Mouse (Mus musculus) T-helper 1 cell (primary cell): ENCODE data around the gene Gm49366.
"Not testable (repeated sequence)": the region's sequence is repeated elsewhere in the genome, so short reads cannot be mapped to it uniquely, and the experiment has no call there.

Source experiments
- in situ Hi-C: fragments of 300-600 bp; cut with MboI, MseI; formaldehyde crosslinking; loops from one replicate; pipeline ENCODE4 v1.15.1; 2025; ENCODE audit warnings: high pct_unique_total_duplicates

Gm49366 gene

DNA sequence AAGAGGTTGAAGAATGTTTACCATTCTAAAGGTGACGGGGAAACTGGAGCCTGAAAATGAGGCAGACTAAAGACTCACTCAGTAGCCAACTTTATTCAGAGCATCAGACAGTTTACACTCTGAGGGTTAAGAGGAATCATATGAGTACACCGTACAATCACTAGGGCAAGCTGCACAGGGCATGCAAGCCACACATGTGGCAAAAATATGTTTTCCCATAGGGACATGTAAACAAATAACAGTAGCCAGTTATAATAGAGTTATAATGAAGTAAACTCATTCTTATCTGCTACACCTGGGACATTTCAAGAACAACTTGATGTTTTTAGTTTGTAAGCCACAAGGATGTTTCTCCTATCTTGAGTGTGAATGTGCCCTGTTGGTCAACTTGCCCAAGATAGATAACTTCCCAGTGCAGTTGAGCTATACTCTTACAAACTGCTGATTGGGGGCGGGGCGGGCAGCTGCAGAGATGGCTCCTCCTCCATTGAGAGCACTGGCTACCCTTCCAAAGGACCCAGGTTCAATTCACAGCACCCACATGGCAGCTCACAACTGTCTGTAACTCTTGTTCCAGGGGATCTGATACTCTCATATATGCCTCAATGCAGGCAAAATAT is 38.7 kb downstream of the Gm49366 start:
- in situ Hi-C loops, result no loop called here

DNA sequence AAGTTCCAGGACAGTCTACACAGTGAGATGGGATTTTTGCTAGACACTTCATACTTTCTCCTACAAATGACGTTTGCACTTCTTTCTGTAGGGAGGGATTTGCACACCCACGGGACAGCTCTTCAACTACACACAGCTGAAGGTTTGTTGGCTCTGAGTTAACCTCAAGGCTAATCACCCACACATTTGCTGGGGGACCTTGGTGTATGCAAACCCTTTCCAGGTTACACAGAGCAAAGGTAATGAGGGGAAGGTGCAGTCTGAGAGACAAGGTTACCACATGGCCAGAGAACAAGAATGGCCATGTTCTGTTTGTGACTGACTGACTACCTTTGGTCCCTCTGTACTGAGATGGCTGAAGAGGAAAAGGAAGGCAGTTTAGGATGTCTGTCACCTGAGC is 45.1 kb downstream of the Gm49366 start:
- in situ Hi-C loops, result no loop called here

DNA sequence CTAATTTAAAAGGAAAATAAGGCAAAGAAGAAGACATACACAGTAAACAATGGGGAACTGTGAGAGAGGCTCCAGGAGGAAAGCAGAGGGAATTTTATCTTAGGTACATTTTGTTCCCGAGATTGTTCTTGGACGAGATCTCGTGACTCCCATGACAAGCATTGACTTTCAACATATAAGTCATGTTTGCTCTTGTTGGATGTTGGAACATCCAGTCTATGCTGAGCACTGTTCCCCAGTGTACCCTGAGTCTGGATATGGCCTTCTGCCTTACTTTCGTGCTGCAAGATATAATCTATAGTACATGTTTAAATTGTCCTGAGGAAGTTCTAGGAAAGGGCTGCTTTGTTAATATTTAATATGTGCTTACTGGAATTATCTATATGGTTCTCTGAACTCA is 45.8 kb downstream of the Gm49366 start:
- in situ Hi-C loops, result no loop called here

DNA sequence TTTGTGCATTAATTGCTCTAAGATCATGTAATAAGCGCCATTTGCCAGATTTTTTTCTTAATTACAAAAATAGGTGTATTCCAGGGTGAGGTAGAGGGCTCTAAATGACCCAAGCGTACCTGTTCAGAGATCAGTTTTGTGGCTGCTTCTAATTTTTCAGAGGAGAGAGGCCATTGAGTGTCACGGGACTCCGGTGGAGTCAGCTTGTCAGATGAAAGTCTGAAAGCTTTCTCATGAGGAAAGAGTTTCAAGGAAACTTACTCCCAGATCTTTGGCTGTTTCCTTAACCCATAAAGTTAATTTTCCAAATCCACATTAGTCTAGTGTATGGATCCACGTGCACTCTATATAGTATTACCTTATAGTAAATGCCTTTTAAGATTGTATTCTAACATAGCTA is 55.9 kb downstream of the Gm49366 start:
- in situ Hi-C loops, result not testable (repeated sequence)

DNA sequence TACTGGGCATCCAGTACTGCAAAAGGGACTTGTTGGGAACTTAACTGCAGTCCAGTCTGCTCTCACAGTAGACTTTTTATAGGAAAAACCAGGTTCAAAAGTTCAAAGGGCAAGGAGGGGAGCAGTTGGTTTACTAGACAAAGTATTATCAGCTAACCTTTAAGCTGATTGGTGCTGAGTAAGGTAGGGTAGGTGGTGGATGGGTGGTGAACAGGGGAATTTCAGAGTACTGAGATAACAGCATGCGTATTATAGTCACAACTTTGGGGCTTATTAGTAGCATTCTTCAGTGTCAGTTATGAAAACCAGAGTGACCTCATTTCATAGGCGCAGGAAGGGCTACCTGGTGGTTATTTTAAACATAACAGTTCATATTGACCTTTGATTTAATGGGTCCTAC is 60.9 kb downstream of the Gm49366 start:
- in situ Hi-C loops, result no loop called here

DNA sequence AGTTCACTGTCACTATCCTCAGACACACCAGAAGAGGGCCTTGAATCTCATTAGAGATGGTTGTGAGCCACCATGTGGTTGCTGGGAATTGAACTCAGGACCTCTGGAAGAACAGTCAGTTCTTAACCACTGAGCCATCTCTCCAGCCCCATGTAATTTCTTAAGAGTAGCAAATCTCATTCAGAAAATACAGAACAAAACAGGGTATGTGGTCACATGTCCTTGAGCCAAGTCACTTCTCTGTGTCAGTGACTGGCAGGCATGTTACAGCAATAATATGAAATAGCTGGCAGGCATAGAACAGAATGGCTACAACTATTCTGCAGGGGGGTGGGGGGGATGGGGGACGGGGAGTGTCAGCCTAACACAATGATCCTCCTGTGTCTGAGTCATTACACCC is 61.3 kb downstream of the Gm49366 start:
- in situ Hi-C loops, result no loop called here

DNA sequence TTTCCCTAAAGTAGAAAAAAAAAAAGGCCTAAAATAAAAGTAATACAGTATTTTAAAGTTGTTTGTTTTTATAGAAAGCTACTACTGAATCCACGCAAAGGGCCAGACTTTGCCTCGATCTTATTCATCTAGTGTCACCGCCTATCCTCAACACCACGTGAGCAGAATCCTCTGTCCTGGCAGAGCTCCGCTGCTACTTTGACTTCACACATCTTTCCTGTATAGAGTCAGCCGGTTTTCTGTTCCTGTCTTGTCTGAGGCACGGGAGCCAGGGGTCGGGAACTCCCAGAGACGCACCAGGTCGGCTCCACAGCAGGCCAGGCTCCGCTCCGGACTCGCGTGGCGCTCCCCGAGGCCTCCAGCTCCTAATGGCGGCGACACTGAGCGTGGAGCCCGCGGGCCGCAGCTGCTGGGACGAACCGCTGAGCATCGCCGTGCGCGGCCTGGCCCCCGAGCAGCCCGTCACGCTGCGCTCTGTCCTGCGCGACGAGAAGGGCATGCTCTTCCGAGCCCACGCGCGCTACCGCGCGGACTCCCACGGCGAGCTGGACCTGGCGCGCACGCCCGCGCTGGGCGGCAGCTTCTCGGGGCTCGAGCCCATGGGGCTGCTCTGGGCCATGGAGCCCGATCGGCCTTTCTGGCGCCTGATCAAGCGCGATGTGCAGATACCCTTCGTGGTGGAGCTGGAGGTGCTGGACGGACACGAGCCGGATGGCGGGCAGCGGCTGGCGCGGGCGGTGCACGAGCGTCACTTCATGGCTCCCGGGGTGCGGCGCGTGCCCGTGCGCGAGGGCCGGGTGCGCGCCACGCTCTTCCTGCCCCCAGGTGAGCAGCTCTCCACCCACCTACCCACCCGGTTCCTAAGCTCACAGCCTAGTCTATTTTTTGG is 62.1 kb downstream of the Gm49366 start, which contains the start of gene Acot6:
Acot6 (plus strand) TSS at position 51 of the 889 bp plus-strand sequence.
- in situ Hi-C loops, result not testable (repeated sequence)

DNA sequence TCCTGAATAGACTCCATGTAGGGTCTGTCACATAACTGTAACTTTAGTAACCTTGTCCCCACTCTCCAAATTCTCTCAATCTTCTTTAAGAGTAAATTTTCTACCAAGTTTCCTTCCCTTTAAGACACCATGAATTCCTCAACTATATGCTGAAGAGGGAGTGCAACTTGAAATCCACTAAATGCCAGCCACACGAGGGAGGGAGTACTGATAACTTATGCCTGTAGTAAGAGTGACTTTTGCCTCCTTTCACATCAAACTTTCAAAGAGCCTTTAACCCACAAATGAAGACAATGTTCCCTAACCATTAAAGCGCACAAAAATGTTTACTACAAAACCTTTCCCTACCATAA is 62.7 kb downstream of the Gm49366 start:
- in situ Hi-C loops, result no loop called here

DNA sequence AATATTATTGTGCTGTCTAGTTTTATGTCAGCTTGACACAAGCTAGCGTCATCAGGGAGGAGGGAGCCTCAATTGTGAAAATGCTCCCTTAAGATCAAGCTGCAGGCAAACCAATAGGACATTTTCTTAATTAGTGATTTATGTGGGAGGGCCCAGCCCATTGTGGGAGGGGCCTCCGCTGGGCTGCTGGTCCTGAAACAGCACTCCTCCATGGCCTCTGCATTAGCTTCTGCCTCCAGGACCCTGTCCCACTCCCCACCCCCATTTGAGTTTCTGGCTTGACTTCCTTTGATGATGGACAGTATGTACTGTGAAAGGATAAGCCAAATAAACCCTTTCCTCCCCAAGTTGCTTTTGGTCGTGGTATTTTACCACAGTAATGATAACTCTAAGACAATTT is 68.3 kb downstream of the Gm49366 start:
- in situ Hi-C loops, result no loop called here

DNA sequence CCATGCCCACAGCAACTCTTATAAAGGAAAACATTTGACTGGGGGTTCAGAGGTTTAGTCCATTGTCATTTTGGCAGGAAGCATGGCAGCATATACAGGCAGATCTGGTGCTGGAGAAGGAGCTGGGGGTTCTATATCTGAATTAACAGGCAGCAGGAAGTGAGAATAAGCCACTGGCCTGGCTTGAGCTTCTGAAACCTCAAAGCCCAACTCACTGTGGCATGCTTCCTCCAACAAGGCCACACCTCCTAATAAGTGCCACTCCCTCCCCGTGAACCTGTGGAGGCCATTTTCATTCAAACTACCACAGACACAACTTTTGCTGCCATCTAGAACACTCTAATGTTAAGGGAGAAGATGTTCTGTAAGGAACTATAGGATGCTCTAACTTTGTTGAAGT is 69.0 kb downstream of the Gm49366 start:
- in situ Hi-C loops, result no loop called here
